Mouse (Mus musculus) liver, postnatal 0 days (tissue): ENCODE results near the gene Cldn3.

Experiments used
- CTCF ChIP-seq: sonication (generic); IDR thresholded peaks from 2 replicates; pipeline ENCODE4 v1.5.1; 2016; ENCODE audit warnings: antibody characterized with exemption, low read depth
- EP300 ChIP-seq: IDR thresholded peaks from 2 replicates; pipeline ENCODE4 v1.6.1; 2016; ENCODE audit warnings: antibody characterized with exemption, low read depth, mild to moderate bottlenecking

- TF ChIP-seq CTCF (no peak), EP300 (no peak)
These were observed 2.9 kb upstream of the Cldn3 start for GRCm38 (mm10) chr5:134983111-134983510.
